Mouse (Mus musculus) E14TG2a.4 (cell line): ENCODE results near the gene P2rx1.

Source experiments
- H3K27me3 ChIP-seq: 2 replicates; pipeline ENCODE4 v1.6.1; 2014; ENCODE audit warnings: low read length, control low read depth; ENCODE audit not compliant: insufficient read depth
- H3K36me3 ChIP-seq: 2 replicates; pipeline ENCODE4 v1.6.1; 2014; ENCODE audit warnings: low read length, control low read depth; ENCODE audit not compliant: insufficient read depth
- H3K4me1 ChIP-seq: replicated peaks from 2 replicates; pipeline ENCODE4 v1.6.1; 2014; ENCODE audit warnings: low read depth, low read length, control low read depth
- H3K4me3 ChIP-seq: replicated peaks from 2 replicates; pipeline ENCODE4 v1.5.1; 2014; ENCODE audit warnings: mild to moderate bottlenecking, low read length
- H3K9me3 ChIP-seq: 2 replicates; pipeline ENCODE4 v1.6.1; 2014; ENCODE audit warnings: low read length, control low read depth
- CTCF ChIP-seq: conservative IDR thresholded peaks from 2 replicates; pipeline ENCODE4 v1.5.1; 2014; ENCODE audit warnings: low read length
- NANOG ChIP-seq: IDR thresholded peaks from 2 replicates; pipeline ENCODE4 v1.6.1; 2014; ENCODE audit warnings: borderline replicate concordance, low read length, mixed read lengths
- POU5F1 ChIP-seq: IDR thresholded peaks from 2 replicates; pipeline ENCODE4 v1.6.1; 2014; ENCODE audit warnings: low read length, borderline replicate concordance

Gene P2rx1

DNA sequence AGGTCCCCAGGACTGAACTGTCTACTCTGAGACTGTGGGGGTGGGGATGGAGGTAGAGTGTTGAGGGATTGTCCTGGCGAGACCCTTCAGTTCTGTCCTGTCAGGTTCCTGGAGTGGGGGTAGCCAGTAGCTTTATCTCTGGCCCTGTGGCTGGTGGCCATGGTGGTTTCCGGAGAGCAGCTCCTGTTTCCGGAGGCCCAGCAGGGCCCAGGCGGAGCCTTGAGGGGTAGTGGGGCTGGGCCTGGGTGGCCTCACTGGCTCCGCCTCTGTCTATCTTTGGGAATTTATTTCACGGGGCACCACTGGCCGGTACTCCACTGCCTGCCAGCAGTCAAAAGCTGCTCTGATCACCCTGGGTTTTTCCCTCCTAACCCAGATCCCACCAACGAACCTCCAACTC, at the start of gene P2rx1:
P2rx1 (plus strand) TSS at position 333 of the 400 bp plus-strand sequence.
- Histone ChIP-seq H3K4me3 (peak within 1 kb of the TSS; percentile 57), H3K4me1 (peaks cover 28% of the 10 kb centered on the region), H3K27me3 (peaks cover 7% of the 10 kb centered on the region; the same call in 1 of the 2 replicates), H3K9me3 (no peaks in the 10 kb centered on the region), H3K36me3 (no peaks in the 10 kb centered on the region)
- TF ChIP-seq POU5F1 = no peak
- no peak for TF ChIP-seq CTCF
- no peak for TF ChIP-seq NANOG

DNA sequence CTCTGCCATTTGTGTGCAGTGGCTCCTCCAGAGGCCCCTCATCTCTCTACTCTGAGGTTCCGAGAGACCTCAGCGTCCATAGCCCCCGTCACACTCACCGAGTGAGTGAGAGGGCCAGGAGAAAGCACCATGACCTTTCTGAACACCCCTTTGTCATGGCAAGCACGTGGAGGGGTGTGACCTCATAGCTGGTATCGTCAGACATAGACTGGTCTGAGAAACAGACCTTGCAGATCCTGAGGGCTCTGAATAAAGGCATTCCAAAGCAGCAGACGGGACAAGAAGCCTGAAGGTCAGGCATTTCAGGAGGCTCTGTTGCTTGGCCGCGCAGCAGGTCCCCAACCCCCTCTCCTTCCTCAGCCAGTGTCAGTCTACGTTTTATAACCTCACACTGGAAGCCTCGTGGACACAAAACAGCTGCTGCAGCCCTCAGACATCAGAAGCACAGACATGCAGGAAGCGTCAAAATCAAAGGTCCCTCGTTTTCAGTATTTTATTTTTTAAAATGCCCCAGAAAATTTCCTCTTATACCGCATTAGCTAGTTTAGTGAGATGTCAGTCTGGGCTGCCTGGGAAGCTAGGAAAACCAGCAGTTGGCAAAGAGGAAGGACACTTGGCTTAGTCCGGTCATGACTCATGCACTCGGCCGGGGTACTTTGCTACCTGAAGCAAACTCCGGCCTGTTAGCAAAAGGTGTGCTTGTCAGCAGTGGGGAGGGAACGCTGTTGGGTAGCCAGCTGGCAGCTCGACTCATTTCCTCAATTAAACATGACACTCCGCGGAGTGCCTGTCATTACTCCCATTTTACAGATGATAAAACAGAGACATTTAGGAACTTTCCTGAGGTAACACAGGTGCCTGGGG, 47.5 kb upstream of the P2rx1 start:
- peak overlapping the region; percentile 26; the same call in 1 of the 2 replicates for H3K4me3 ChIP-seq
- TF ChIP-seq POU5F1 = no peak
- no peak for TF ChIP-seq CTCF
- no peak for TF ChIP-seq NANOG
- peaks cover 20% of the 10 kb centered on the region for H3K27me3 ChIP-seq
- no peaks in the 10 kb centered on the region for H3K36me3 ChIP-seq
- H3K9me3 ChIP-seq = peaks cover 8% of the 10 kb centered on the region; the same call in 1 of the 2 replicates
- peaks cover 81% of the 10 kb centered on the region for H3K4me1 ChIP-seq

GRCm38 (mm10) chr11:72952226-72952625, 46.7 kb upstream of the P2rx1 start:
- no peak overlapping the region for H3K4me3 ChIP-seq
- H3K36me3 ChIP-seq = no peaks in the 10 kb centered on the region
- H3K27me3 ChIP-seq = peaks cover 16% of the 10 kb centered on the region
- TF ChIP-seq CTCF = no peak
- peaks cover 8% of the 10 kb centered on the region; the same call in 1 of the 2 replicates for H3K9me3 ChIP-seq
- H3K4me1 ChIP-seq = peaks cover 81% of the 10 kb centered on the region

DNA sequence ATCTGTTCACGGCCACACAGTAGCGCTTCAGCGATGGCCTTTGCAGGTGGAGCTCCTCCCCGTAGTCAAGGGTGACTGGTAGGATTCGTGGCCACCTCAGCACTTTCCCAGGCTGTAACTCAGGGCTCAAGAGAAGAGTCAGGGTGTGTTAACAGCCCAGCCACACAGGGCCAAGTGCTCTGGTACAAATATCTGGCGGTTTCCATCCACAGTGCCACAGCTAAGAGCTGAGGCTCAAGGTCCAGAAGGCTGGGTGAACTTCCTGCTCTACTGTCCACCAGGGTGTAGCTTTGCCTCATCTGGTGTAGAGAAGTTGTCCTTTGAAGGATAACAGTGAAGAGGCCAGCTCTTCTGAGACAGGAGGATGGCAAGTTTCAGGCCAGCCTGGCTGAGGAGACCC, 46.2 kb upstream of the P2rx1 start:
- Histone ChIP-seq H3K4me3 (no peak overlapping the region), H3K4me1 (peaks cover 81% of the 10 kb centered on the region), H3K9me3 (peaks cover 8% of the 10 kb centered on the region; the same call in 1 of the 2 replicates), H3K36me3 (no peaks in the 10 kb centered on the region), H3K27me3 (peaks cover 16% of the 10 kb centered on the region)
- TF ChIP-seq POU5F1 (no peak), CTCF (no peak), NANOG (no peak)

DNA sequence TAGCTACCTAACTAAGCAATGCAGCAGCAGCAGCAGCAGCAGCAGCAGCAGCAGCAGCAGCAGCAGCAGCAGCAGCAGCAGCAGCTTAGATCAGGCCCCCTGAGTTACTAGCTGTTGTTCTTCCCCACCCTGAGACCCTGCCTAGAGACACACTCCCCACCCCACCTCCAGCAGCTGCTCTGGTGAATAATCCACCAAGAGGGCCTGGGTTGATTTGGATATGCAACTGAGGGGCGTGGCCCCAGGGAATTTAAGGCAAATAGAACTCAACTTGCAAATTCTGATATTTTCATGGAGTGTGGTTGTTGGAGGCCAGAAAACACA, 45.8 kb upstream of the P2rx1 start:
- peaks cover 79% of the 10 kb centered on the region for H3K4me1 ChIP-seq
- TF ChIP-seq CTCF (no peak), NANOG (no peak), POU5F1 (no peak)
- no peaks in the 10 kb centered on the region for H3K36me3 ChIP-seq
- H3K4me3 ChIP-seq = 0 out of 2 replicates have a peak overlapping the region, but pooled peaks have one; percentile 29
- peaks cover 15% of the 10 kb centered on the region for H3K27me3 ChIP-seq
- peaks cover 8% of the 10 kb centered on the region; the same call in 1 of the 2 replicates for H3K9me3 ChIP-seq

GRCm38 (mm10) chr11:72953440-72954151, 45.3 kb upstream of the P2rx1 start:
- Histone ChIP-seq H3K36me3 (no peaks in the 10 kb centered on the region), H3K4me1 (peaks cover 76% of the 10 kb centered on the region), H3K27me3 (peaks cover 10% of the 10 kb centered on the region), H3K9me3 (peaks cover 8% of the 10 kb centered on the region; the same call in 1 of the 2 replicates), H3K4me3 (0 out of 2 replicates have a peak overlapping the region, but pooled peaks have one; percentile 29)
- TF ChIP-seq NANOG = no peak

- peaks cover 82% of the 10 kb centered on the region for H3K4me1 ChIP-seq
- peak overlapping the region; percentile 29; the same call in 1 of the 2 replicates for H3K4me3 ChIP-seq
- TF ChIP-seq CTCF (no peak), NANOG (no peak), POU5F1 (no peak)
- peaks cover 8% of the 10 kb centered on the region; the same call in 1 of the 2 replicates for H3K9me3 ChIP-seq
- peaks cover 15% of the 10 kb centered on the region for H3K27me3 ChIP-seq
- H3K36me3 ChIP-seq = no peaks in the 10 kb centered on the region
Observed at GRCm38 (mm10) chr11:72954216-72954615, 44.7 kb upstream of the P2rx1 start.

DNA sequence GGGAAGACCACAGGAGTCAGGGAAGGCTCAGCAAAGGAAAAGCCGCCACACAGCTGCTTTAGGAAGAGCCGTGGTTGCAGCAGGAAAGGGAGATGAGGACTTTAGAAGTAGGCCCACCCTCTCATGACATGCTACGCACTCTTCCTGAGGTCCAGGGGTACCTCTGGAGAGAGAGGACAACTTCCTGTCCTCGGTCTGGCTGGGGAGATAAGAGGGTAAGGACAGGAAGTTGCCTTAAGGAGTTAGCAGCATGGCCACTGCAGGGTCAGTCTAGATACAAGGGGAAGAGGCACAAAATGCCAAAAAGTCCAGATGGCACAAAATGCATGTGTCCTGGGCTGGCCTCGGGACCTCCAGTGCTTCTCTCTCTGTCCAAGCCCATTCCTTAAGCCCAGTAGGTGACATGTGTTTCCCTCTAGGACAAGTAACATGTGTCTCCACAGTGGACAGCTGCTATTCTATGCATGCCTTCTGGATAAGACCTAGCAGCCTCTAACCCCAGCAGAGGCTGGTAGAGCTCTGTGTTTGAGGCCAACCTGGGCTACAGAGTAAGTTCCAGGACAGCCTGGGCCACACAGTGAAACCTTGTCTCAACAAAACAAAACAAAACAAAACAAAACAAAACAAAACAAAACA, 43.4 kb upstream of the P2rx1 start:
- Histone ChIP-seq H3K27me3 (peaks cover 27% of the 10 kb centered on the region), H3K9me3 (no peaks in the 10 kb centered on the region), H3K4me3 (no peak overlapping the region), H3K36me3 (no peaks in the 10 kb centered on the region), H3K4me1 (peaks cover 91% of the 10 kb centered on the region)
- TF ChIP-seq CTCF = no peak
- TF ChIP-seq NANOG = no peak
- TF ChIP-seq POU5F1 = no peak
